Mouse (Mus musculus): ENCODE data around the gene Klra10. TPM values are rescaled to one million over a fixed set of nuclear protein-coding genes. Genes with fewer than 3 reads are reported as not detected.
"Not testable (repeated sequence)": the region's sequence is repeated elsewhere in the genome, so short reads cannot be mapped to it uniquely, and the experiment has no call there.

Gene Klra10
- total RNA-seq (2017) = not detected in 2 replicates

- not testable (repeated sequence) for ATAC-seq (replicated peaks in 1 of 2; ENCODE audit: insufficient read depth in 1 of 2, low FRiP score in 2 of 2, low TSS enrichment in 1 of 2, low read depth in 1 of 2, poor library complexity in 2 of 2, severe bottlenecking in 2 of 2)
Observed at GRCm38 (mm10) chr6:130281828-130282227, at the start of gene Klra10. Gene Klra10 (minus strand): TSS chr6:130281928.

- peak; percentile 86 to 87 for ATAC-seq (replicated peaks in 1 of 2; ENCODE audit: insufficient read depth in 1 of 2, low FRiP score in 2 of 2, low TSS enrichment in 1 of 2, low read depth in 1 of 2, poor library complexity in 2 of 2, severe bottlenecking in 2 of 2)
Observed at GRCm38 (mm10) chr6:130287984-130288649, 6.4 kb upstream of the Klra10 start.

DNA sequence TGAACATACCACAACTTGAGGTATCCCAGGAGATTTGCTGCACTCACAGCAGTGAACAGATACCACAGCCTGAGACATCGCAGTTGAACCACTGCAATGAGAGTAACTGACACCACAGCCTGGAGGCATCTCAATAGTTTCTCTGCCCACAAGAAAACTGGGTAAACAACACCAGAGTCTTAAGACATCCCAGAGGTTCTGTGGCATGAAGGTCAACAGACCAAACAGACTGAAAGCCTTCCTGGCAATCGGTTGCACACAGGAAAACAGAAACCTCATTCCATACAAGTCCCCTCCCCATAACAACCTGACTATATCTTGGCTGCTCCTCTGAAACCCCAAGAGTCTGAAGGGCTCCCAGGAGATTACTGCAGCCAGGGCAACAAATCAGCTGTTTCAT is 26.4 kb downstream of the Klra10 start:
- no peak for ATAC-seq (replicated peaks in 1 of 2; ENCODE audit: insufficient read depth in 1 of 2, low FRiP score in 2 of 2, low TSS enrichment in 1 of 2, low read depth in 1 of 2, poor library complexity in 2 of 2, severe bottlenecking in 2 of 2)

GRCm38 (mm10) chr6:130237536-130237935 is 44.2 kb downstream of the Klra10 start:
- peak in 1 of 2 experiments; percentile 36; a peak in 2 of 4 replicates for ATAC-seq (replicated peaks in 1 of 2; ENCODE audit: insufficient read depth in 1 of 2, low FRiP score in 2 of 2, low TSS enrichment in 1 of 2, low read depth in 1 of 2, poor library complexity in 2 of 2, severe bottlenecking in 2 of 2)

DNA sequence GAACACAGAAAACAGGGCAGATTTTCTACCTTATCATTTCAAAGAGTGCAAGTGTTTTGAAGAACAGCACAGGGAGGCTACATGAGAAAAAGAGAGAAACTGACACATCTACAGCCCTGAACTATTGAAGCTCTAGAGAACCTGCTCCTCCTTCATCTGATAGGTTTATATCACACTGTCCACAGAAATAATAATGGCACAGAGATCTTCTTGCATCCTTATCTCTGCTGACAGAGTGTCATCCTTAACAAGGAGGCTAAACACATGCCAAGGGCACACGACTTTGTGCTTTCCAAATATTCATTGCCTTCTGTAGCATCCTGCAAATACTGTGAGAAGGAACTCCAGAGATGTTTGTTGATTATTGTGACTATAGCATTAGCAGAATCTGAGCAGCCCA is 45.1 kb downstream of the Klra10 start:
- ATAC-seq (replicated peaks in 1 of 2; ENCODE audit: insufficient read depth in 1 of 2, low FRiP score in 2 of 2, low TSS enrichment in 1 of 2, low read depth in 1 of 2, poor library complexity in 2 of 2, severe bottlenecking in 2 of 2) = no peak

DNA sequence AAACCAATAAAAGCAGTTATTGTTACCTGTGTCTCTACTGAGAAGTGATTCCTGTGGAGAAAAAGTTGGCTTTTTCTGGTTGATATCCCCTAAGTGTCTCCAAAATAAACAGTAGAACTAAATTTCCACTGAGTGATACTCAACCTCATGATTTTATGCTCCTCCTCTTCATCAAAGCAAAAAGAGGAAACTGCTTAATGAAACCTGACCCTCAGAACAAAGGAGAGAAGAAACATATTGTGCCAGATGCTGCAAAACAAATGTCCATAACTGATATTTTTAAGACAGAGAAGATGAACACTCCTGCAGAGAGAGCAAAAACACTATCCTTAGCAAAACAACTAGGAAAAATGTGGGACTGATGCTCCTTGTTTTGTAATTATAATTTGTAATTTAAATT is 48.5 kb downstream of the Klra10 start, which contains the start of gene Klra7:
TSS of gene Klra7 (minus strand) at position 101 of the 400 bp plus-strand sequence.
- ATAC-seq (replicated peaks in 1 of 2; ENCODE audit: insufficient read depth in 1 of 2, low FRiP score in 2 of 2, low TSS enrichment in 1 of 2, low read depth in 1 of 2, poor library complexity in 2 of 2, severe bottlenecking in 2 of 2) = no peak

Other genes with a start within 250 kb of the Klra10 start
- gene Klra4, start 214.7 kb downstream of the Klra10 start, total RNA-seq (2017) = not detected in 2 replicates
- gene Klra8, start 152.0 kb downstream of the Klra10 start, total RNA-seq (2017) = 0.94 TPM in 1 of 2 replicates, not detected in the other
- gene Klra9, start 88.8 kb downstream of the Klra10 start, total RNA-seq (2017) = 1.4 TPM in 1 of 2 replicates, not detected in the other
- gene Klra7, start 48.6 kb downstream of the Klra10 start, total RNA-seq (2017) = 0.74 TPM in 1 of 2 replicates, not detected in the other
- gene Klra3, start 55.6 kb upstream of the Klra10 start, total RNA-seq (2017) = 0.31 TPM in 1 of 2 replicates, not detected in the other
- not detected in 2 replicates for gene Klra1, start 104.9 kb upstream of the Klra10 start, total RNA-seq (2017)